Mouse (Mus musculus) kidney, postnatal 0 days (tissue): ENCODE results near the gene Zxdc. TPM values are rescaled to one million over a fixed set of nuclear protein-coding genes. Genes with fewer than 3 reads are reported as not detected.
A peak's percentile ranks its signal among the peaks of the same experiment; 100 is the strongest.

Experiments used
- ATAC-seq: fragments of 200-750 bp; cut with Nextera tagmentation; replicated peaks from 2 replicates; pipeline ENCODE4 v1.8.0; 2017; ENCODE audit warnings: low read depth, moderate number of reproducible peaks, moderate TSS enrichment, moderate library complexity; ENCODE audit not compliant: low FRiP score
- DNase-seq: peaks from one replicate; pipeline ENCODE4 v3.0.0-alpha.2; 2016; ENCODE audit warnings: low spot score
- H3K27ac ChIP-seq: fragments of 300-500 bp; sonication (generic); 2 replicates; pipeline ENCODE4 v1.5.1; 2014; ENCODE audit warnings: mild to moderate bottlenecking
- H3K27me3 ChIP-seq: fragments of 300-500 bp; sonication (generic); 2 replicates; pipeline ENCODE4 v1.6.1; 2014; ENCODE audit warnings: low read length, mixed read lengths; ENCODE audit not compliant: insufficient read depth
- H3K36me3 ChIP-seq: fragments of 300-500 bp; sonication (generic); 2 replicates; pipeline ENCODE4 v1.6.1; 2014; ENCODE audit warnings: low read length, mixed read lengths; ENCODE audit not compliant: insufficient read depth
- H3K4me1 ChIP-seq: fragments of 300-500 bp; sonication (generic); replicated peaks from 2 replicates; pipeline ENCODE4 v1.6.1; 2014; ENCODE audit warnings: antibody characterized with exemption, low read length, mixed read lengths; ENCODE audit not compliant: insufficient read depth
- H3K4me2 ChIP-seq: fragments of 300-500 bp; sonication (generic); 2 replicates; pipeline ENCODE4 v1.6.1; 2014; ENCODE audit warnings: mild to moderate bottlenecking, low read length, moderate library complexity, mixed read lengths
- H3K4me3 ChIP-seq: fragments of 300-500 bp; sonication (generic); replicated peaks from 2 replicates; pipeline ENCODE4 v1.5.1; 2014; ENCODE audit warnings: low read depth, low read length
- H3K9ac ChIP-seq: fragments of 300-500 bp; sonication (generic); 2 replicates; pipeline ENCODE4 v1.6.1; 2014; ENCODE audit warnings: low read depth, low read length
- H3K9me3 ChIP-seq: fragments of 300-500 bp; sonication (generic); replicated peaks from 2 replicates; pipeline ENCODE4 v1.6.1; 2016; ENCODE audit warnings: low read length, inconsistent platforms, mixed read lengths
- CTCF ChIP-seq: IDR thresholded peaks from 2 replicates; pipeline ENCODE4 v1.5.1; 2016; ENCODE audit warnings: antibody characterized with exemption, low read depth, mild to moderate bottlenecking, moderate library complexity
- WGBS: fragments of 180-500 bp; shearing (Covaris S2); extraction: QIAGEN DNeasy Blood & Tissue Kit; methylation state at CpG from one replicate; pipeline ENCODE4 v1.1.7; 2014; 5-methylcytosine and 5-hydroxymethylcytosine counted together
- polyA plus RNA-seq: library from polyadenylated mRNA; unstranded; fragments of >200 nt; fragmentation: Nextera tagmentation; extraction: Ambion mirVana; gene quantifications from 2 replicates; pipeline ENCODE4 v1.2.1, GENCODE M21; 2015

The Zxdc gene
- polyA plus RNA-seq, 1 experiment from 2014 or later, result 9.1 TPM

GRCm38 (mm10) chr6:90369725-90370553 lies 647 bp downstream of the Zxdc start:
- peaks cover 12% of the 10 kb centered on the region; the same call in 1 of the 2 replicates for H3K4me1 ChIP-seq
- peaks cover 17% of the 10 kb centered on the region for H3K36me3 ChIP-seq
- H3K4me3 ChIP-seq, result peak overlapping the region; percentile 93
- H3K27me3 ChIP-seq, result no peaks in the 10 kb centered on the region
- under 1% methylated on average over 85 of the region's 98 CpGs for WGBS
- peak overlapping the region; percentile 83 for H3K9ac ChIP-seq
- no peaks in the 10 kb centered on the region for H3K9me3 ChIP-seq
- TF ChIP-seq CTCF, result no peak
- ATAC-seq (peak; percentile 67), DNase-seq (peak; percentile 43)
- peak overlapping the region; percentile 73 for H3K4me2 ChIP-seq
- H3K27ac ChIP-seq, result peak overlapping the region; percentile 87

DNA sequence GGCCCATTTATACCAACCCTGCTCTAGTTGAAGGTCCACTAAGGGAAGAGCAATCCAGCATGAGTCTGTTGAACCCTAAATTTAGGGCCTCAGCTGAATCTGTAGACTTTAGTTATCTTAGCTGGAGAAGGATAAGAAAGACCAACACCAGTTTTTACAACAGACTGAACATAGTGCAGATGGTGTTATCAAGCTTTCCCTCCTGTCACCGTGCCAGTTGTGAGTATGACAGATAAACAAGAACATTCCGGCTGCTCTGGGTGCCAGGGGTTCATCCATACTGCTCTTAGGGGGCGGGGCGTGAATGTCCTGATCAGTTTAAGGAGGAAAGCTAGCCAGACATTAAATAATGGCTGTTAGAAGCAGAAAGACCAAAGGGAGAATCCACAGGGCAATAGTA lies 5.4 kb downstream of the Zxdc start:
- H3K36me3 ChIP-seq, result peaks cover 53% of the 10 kb centered on the region
- H3K4me2 ChIP-seq, result no peak overlapping the region
- WGBS, result 87% methylated on average over 4 of the region's 4 CpGs
- TF ChIP-seq CTCF, result no peak
- H3K4me1 ChIP-seq, result peaks cover 12% of the 10 kb centered on the region; the same call in 1 of the 2 replicates
- ATAC-seq (no peak), DNase-seq (no peak)
- no peak overlapping the region for H3K4me3 ChIP-seq
- no peaks in the 10 kb centered on the region for H3K9me3 ChIP-seq
- no peak overlapping the region for H3K27ac ChIP-seq
- no peak overlapping the region for H3K9ac ChIP-seq
- no peaks in the 10 kb centered on the region for H3K27me3 ChIP-seq

- WGBS, result 97% methylated on average over 2 of the region's 2 CpGs
- Histone ChIP-seq H3K4me2 (no peak overlapping the region), H3K4me1 (no peaks in the 10 kb centered on the region), H3K36me3 (peaks cover 83% of the 10 kb centered on the region), H3K9me3 (no peaks in the 10 kb centered on the region), H3K9ac (no peak overlapping the region), H3K27me3 (no peaks in the 10 kb centered on the region), H3K27ac (no peak overlapping the region), H3K4me3 (no peak overlapping the region)
- no peak for ATAC-seq
- DNase-seq, result no peak
- TF ChIP-seq CTCF, result no peak
Measured at GRCm38 (mm10) chr6:90377708-90378107, 8.4 kb downstream of the Zxdc start.

- Histone ChIP-seq H3K4me2 (no peak overlapping the region), H3K27ac (no peak overlapping the region), H3K36me3 (peaks cover 76% of the 10 kb centered on the region), H3K27me3 (no peaks in the 10 kb centered on the region), H3K4me1 (no peaks in the 10 kb centered on the region), H3K9me3 (no peaks in the 10 kb centered on the region), H3K4me3 (no peak overlapping the region), H3K9ac (no peak overlapping the region)
- DNase-seq (no peak), ATAC-seq (no peak)
- WGBS, result 89% methylated on average over 2 of the region's 2 CpGs
- TF ChIP-seq CTCF, result no peak
Measured at GRCm38 (mm10) chr6:90381465-90381864, 12.2 kb downstream of the Zxdc start.

GRCm38 (mm10) chr6:90390629-90391028 lies 21.3 kb downstream of the Zxdc start:
- TF ChIP-seq CTCF, result no peak
- 81% methylated on average over 4 of the region's 4 CpGs for WGBS
- H3K4me1 ChIP-seq, result no peaks in the 10 kb centered on the region
- no peaks in the 10 kb centered on the region for H3K27me3 ChIP-seq
- ATAC-seq (no peak), DNase-seq (no peak)
- no peaks in the 10 kb centered on the region for H3K9me3 ChIP-seq
- H3K36me3 ChIP-seq, result peaks cover 39% of the 10 kb centered on the region
- H3K9ac ChIP-seq, result no peak overlapping the region
- H3K4me3 ChIP-seq, result no peak overlapping the region
- H3K27ac ChIP-seq, result no peak overlapping the region
- H3K4me2 ChIP-seq, result no peak overlapping the region

GRCm38 (mm10) chr6:90393948-90394347 lies 24.7 kb downstream of the Zxdc start:
- WGBS, result 41% methylated on average over 3 of the region's 3 CpGs

More at GRCm38 (mm10) chr6:90393948-90394347, 24.7 kb downstream of the Zxdc start:
- no peaks in the 10 kb centered on the region for H3K9me3 ChIP-seq
- no peaks in the 10 kb centered on the region for H3K4me1 ChIP-seq
- no peak overlapping the region for H3K4me2 ChIP-seq
- no peaks in the 10 kb centered on the region for H3K27me3 ChIP-seq
- DNase-seq (no peak), ATAC-seq (no peak)
- H3K27ac ChIP-seq, result no peak overlapping the region
- no peak overlapping the region for H3K9ac ChIP-seq
- TF ChIP-seq CTCF, result no peak
- peaks cover 31% of the 10 kb centered on the region; the same call in 1 of the 2 replicates for H3K36me3 ChIP-seq
- H3K4me3 ChIP-seq, result no peak overlapping the region
